Mouse (Mus musculus) intestine, embryonic 16.5 days (tissue): ENCODE measurements around the gene Pde10a. TPM values are rescaled to one million over a fixed set of nuclear protein-coding genes. Genes with fewer than 3 reads are reported as not detected.

ENCODE experiments used
- ATAC-seq: fragments of 200-750 bp; cut with Nextera tagmentation; 2 replicates; pipeline ENCODE4 v1.8.0; 2017; ENCODE audit warnings: moderate TSS enrichment, moderate library complexity
- H3K27ac ChIP-seq: fragments of 300-500 bp; sonication (generic); 2 replicates; pipeline ENCODE4 v1.5.1; 2014; ENCODE audit warnings: mild to moderate bottlenecking, low read length
- H3K27me3 ChIP-seq: fragments of 300-500 bp; sonication (generic); replicated peaks from 2 replicates; pipeline ENCODE4 v1.6.1; 2014; ENCODE audit warnings: low read length, control low read depth, mixed read lengths; ENCODE audit not compliant: control insufficient read depth, insufficient read depth
- H3K36me3 ChIP-seq: fragments of 300-500 bp; sonication (generic); 2 replicates; pipeline ENCODE4 v1.6.1; 2014; ENCODE audit warnings: low read length, control low read depth; ENCODE audit not compliant: control insufficient read depth, insufficient read depth
- H3K4me1 ChIP-seq: fragments of 300-500 bp; sonication (generic); 2 replicates; pipeline ENCODE4 v1.6.1; 2014; ENCODE audit warnings: low read length, control low read depth, mixed read lengths; ENCODE audit not compliant: control insufficient read depth, insufficient read depth
- H3K4me2 ChIP-seq: fragments of 300-500 bp; sonication (generic); 2 replicates; pipeline ENCODE4 v1.6.1; 2014; ENCODE audit warnings: low read depth, low read length, control low read depth
- H3K4me3 ChIP-seq: fragments of 300-500 bp; sonication (generic); 2 replicates; pipeline ENCODE4 v1.5.1; 2014; ENCODE audit warnings: mild to moderate bottlenecking, low read length
- H3K9ac ChIP-seq: fragments of 300-500 bp; sonication (generic); 2 replicates; pipeline ENCODE4 v1.6.1; 2014; ENCODE audit warnings: low read depth, low read length
- H3K9me3 ChIP-seq: fragments of 300-500 bp; sonication (generic); 2 replicates; pipeline ENCODE4 v1.6.1; 2016; ENCODE audit warnings: low read length, control low read depth; ENCODE audit not compliant: control insufficient read depth
- WGBS: fragments of 180-500 bp; shearing (Covaris S2); extraction: QIAGEN DNeasy Blood & Tissue Kit; methylation state at CpG from one replicate; pipeline ENCODE4 v1.1.7; 2014; 5-methylcytosine and 5-hydroxymethylcytosine counted together
- polyA plus RNA-seq: library from polyadenylated mRNA; unstranded; fragments of >200 nt; fragmentation: Nextera tagmentation; extraction: Ambion mirVana; gene quantifications from 2 replicates; pipeline ENCODE4 v1.2.1, GENCODE M21; 2015

Pde10a gene
- polyA plus RNA-seq, 1 experiment from 2014 or later, result 1.0 TPM

- H3K27me3 ChIP-seq, result no peaks in the 10 kb centered on the region
- no peaks in the 10 kb centered on the region for H3K9me3 ChIP-seq
- H3K27ac ChIP-seq, result no peak overlapping the region
- no peaks in the 10 kb centered on the region for H3K36me3 ChIP-seq
- H3K4me2 ChIP-seq, result no peak overlapping the region
- no peaks in the 10 kb centered on the region for H3K4me1 ChIP-seq
- H3K9ac ChIP-seq, result no peak overlapping the region
- no peak overlapping the region for H3K4me3 ChIP-seq
- ATAC-seq, result no peak
- 77% methylated on average over 5 of the region's 5 CpGs for WGBS
Observed at GRCm38 (mm10) chr17:8951588-8951987, 426.4 kb downstream of the Pde10a start.

DNA sequence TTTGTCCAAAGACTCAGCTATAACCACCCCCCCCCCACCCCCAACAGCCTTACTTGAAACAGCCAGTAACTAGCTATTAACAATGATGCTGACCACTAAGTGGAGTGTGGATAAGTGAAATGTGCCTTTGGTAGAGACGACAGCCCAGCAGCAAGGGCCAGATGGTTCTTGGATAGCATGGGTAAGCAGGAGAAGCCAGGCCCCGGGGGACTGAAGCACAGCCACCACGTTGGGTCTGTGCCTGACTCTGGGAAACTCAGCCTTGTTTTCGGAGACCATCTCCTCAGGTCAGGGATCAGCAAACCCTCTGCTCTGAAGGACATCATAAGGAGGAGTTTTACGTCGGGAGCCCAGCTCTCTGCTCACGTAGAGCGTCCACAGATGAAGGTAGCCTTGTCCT lies 427.8 kb downstream of the Pde10a start:
- Histone ChIP-seq H3K9me3 (no peaks in the 10 kb centered on the region), H3K4me3 (no peak overlapping the region), H3K36me3 (no peaks in the 10 kb centered on the region), H3K4me2 (no peak overlapping the region), H3K4me1 (no peaks in the 10 kb centered on the region), H3K27me3 (no peaks in the 10 kb centered on the region), H3K27ac (no peak overlapping the region), H3K9ac (no peak overlapping the region)
- no peak for ATAC-seq
- WGBS, result 89% methylated on average over 8 of the region's 8 CpGs

DNA sequence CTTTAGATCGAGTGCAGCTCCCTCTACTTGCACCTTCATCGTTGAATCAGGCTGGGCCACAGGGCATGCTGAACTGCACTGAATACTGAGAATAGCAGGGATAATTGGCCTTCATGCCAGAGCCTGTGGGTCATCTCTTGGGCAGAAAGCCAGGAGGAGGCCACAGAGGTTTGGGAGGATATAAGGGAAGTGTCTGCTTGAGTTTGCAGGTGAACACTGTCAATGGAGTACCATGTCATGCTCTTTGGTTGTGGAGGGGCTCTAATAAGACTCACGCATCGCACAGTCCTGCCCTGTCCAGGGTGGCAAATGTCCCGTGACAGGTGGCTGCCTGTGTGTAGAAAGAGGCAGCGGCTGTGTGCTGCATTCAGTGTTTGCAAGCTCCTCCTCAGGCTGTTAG lies 433.0 kb downstream of the Pde10a start:
- Histone ChIP-seq H3K9ac (no peak overlapping the region), H3K27me3 (no peaks in the 10 kb centered on the region), H3K9me3 (no peaks in the 10 kb centered on the region), H3K27ac (no peak overlapping the region), H3K4me1 (no peaks in the 10 kb centered on the region), H3K36me3 (no peaks in the 10 kb centered on the region), H3K4me2 (no peak overlapping the region), H3K4me3 (no peak overlapping the region)
- no peak for ATAC-seq
- WGBS, result 84% methylated on average over 6 of the region's 6 CpGs

DNA sequence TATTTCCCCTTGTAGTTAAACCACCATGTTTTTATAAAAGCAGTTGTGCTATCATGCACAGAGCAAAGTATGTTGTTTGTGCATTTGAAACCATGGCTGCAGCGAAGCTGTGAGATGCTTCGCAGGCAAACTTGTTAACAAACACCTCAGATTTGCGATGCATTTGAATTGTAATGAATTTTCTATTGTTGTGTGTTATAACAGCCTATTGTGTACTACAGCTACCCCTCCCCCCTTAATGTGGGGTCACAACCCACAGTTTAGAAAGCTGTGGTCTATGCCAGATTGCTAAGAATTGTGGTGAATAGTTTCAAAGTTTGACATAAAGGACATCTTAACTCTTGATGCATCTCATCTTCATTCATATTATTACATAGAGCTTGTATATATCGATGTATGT lies 435.2 kb downstream of the Pde10a start:
- H3K4me1 ChIP-seq, result no peaks in the 10 kb centered on the region
- H3K36me3 ChIP-seq, result no peaks in the 10 kb centered on the region
- 90% methylated on average over 4 of the region's 4 CpGs for WGBS
- no peak for ATAC-seq
- no peak overlapping the region for H3K27ac ChIP-seq
- no peaks in the 10 kb centered on the region for H3K9me3 ChIP-seq
- no peak overlapping the region for H3K9ac ChIP-seq
- no peak overlapping the region for H3K4me3 ChIP-seq
- H3K27me3 ChIP-seq, result no peaks in the 10 kb centered on the region
- no peak overlapping the region for H3K4me2 ChIP-seq

DNA sequence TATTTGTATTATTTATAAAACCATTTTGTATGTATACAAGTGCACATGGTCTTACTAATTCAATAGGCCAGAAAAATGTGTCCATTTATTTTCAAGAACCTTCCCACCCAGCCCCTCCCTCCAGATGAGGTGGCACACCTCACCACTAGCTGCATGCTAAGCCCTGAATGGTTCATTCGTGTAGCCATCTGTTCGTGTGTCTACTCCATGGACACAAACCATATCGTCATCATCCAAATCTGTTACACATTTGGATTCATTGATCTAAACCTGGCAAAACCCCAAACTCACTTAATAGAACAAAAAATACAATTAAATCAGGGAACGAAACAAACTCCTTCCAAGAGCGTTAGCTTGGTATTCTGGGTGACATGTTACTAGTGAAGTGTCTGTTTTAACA lies 435.9 kb downstream of the Pde10a start:
- no peak overlapping the region for H3K27ac ChIP-seq
- ATAC-seq, result no peak
- no peak overlapping the region for H3K4me2 ChIP-seq
- no peaks in the 10 kb centered on the region for H3K36me3 ChIP-seq
- no peaks in the 10 kb centered on the region for H3K9me3 ChIP-seq
- no peak overlapping the region for H3K4me3 ChIP-seq
- H3K27me3 ChIP-seq, result no peaks in the 10 kb centered on the region
- no peak overlapping the region for H3K9ac ChIP-seq
- H3K4me1 ChIP-seq, result no peaks in the 10 kb centered on the region
- WGBS, result 83% methylated on average over 5 of the region's 5 CpGs

GRCm38 (mm10) chr17:8961644-8962043 lies 436.5 kb downstream of the Pde10a start:
- ATAC-seq, result no peak
- Histone ChIP-seq H3K27me3 (no peaks in the 10 kb centered on the region), H3K9me3 (no peaks in the 10 kb centered on the region), H3K36me3 (no peaks in the 10 kb centered on the region), H3K4me1 (no peaks in the 10 kb centered on the region), H3K4me3 (no peak overlapping the region), H3K27ac (no peak overlapping the region), H3K4me2 (no peak overlapping the region), H3K9ac (no peak overlapping the region)
- 66% methylated on average over 14 of the region's 14 CpGs for whole genome bisulfite sequencing

- H3K36me3 ChIP-seq, result no peaks in the 10 kb centered on the region
- H3K9me3 ChIP-seq, result no peaks in the 10 kb centered on the region
- H3K27ac ChIP-seq, result no peak overlapping the region
- no peaks in the 10 kb centered on the region for H3K4me1 ChIP-seq
- no peak overlapping the region for H3K4me2 ChIP-seq
- 92% methylated on average over 6 of the region's 6 CpGs for WGBS
- no peak overlapping the region for H3K4me3 ChIP-seq
- no peak overlapping the region for H3K9ac ChIP-seq
- H3K27me3 ChIP-seq, result no peaks in the 10 kb centered on the region
- ATAC-seq, result no peak
Observed at GRCm38 (mm10) chr17:8965177-8965576, 440.0 kb downstream of the Pde10a start.

- Histone ChIP-seq H3K36me3 (no peaks in the 10 kb centered on the region), H3K4me2 (no peak overlapping the region), H3K4me3 (no peak overlapping the region), H3K27me3 (no peaks in the 10 kb centered on the region), H3K9ac (no peak overlapping the region), H3K4me1 (peaks cover 3% of the 10 kb centered on the region; the same call in 1 of the 2 replicates), H3K27ac (no peak overlapping the region), H3K9me3 (no peaks in the 10 kb centered on the region)
- ATAC-seq, result no peak
- WGBS, result 34% methylated on average over 12 of the region's 12 CpGs
Observed at GRCm38 (mm10) chr17:8972152-8972854, 447.1 kb downstream of the Pde10a start.

- H3K9me3 ChIP-seq, result no peaks in the 10 kb centered on the region
- no peaks in the 10 kb centered on the region for H3K36me3 ChIP-seq
- no peaks in the 10 kb centered on the region for H3K27me3 ChIP-seq
- no peak overlapping the region for H3K27ac ChIP-seq
- WGBS, result 69% methylated on average over 5 of the region's 5 CpGs
- H3K4me2 ChIP-seq, result no peak overlapping the region
- no peak for ATAC-seq
- no peak overlapping the region for H3K4me3 ChIP-seq
- peaks cover 3% of the 10 kb centered on the region; the same call in 1 of the 2 replicates for H3K4me1 ChIP-seq
- no peak overlapping the region for H3K9ac ChIP-seq
Observed at GRCm38 (mm10) chr17:8973331-8973730, 448.2 kb downstream of the Pde10a start.

DNA sequence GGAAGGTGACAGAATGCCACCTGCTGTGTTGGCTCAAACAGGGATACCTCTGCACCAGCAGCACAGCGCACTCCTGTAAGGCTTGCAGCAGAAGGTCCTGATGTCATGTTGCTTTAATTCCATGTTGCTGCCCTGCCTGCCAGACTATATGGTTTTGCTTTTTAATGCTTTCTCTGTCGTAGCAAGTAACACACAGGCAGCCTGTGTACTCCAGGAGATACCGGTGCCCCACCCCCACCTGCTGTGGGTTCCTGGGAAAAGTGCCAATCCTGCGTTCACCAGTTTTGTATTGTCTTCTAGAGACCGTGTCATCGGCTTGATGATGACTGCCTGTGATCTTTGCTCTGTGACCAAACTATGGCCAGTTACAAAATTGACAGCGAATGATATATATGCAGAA lies 449.3 kb downstream of the Pde10a start:
- no peaks in the 10 kb centered on the region for H3K27me3 ChIP-seq
- no peaks in the 10 kb centered on the region for H3K9me3 ChIP-seq
- no peak for ATAC-seq
- H3K4me1 ChIP-seq, result peaks cover 3% of the 10 kb centered on the region; the same call in 1 of the 2 replicates
- H3K4me3 ChIP-seq, result no peak overlapping the region
- no peak overlapping the region for H3K27ac ChIP-seq
- H3K9ac ChIP-seq, result no peak overlapping the region
- WGBS, result 68% methylated on average over 7 of the region's 7 CpGs
- H3K4me2 ChIP-seq, result no peak overlapping the region
- H3K36me3 ChIP-seq, result no peaks in the 10 kb centered on the region
